Mouse (Mus musculus): ENCODE measurements around the gene Cetn4. TPM values are rescaled to one million over a fixed set of nuclear protein-coding genes. Genes with fewer than 3 reads are reported as not detected.
A peak's percentile ranks its signal among the peaks of the same experiment; 100 is the strongest.

Gene Cetn4
- 2.2 and 2.4 TPM in 2 replicates for polyA plus RNA-seq (2014; fragmentation: Nextera tagmentation; extraction: Ambion mirVana)

DNA sequence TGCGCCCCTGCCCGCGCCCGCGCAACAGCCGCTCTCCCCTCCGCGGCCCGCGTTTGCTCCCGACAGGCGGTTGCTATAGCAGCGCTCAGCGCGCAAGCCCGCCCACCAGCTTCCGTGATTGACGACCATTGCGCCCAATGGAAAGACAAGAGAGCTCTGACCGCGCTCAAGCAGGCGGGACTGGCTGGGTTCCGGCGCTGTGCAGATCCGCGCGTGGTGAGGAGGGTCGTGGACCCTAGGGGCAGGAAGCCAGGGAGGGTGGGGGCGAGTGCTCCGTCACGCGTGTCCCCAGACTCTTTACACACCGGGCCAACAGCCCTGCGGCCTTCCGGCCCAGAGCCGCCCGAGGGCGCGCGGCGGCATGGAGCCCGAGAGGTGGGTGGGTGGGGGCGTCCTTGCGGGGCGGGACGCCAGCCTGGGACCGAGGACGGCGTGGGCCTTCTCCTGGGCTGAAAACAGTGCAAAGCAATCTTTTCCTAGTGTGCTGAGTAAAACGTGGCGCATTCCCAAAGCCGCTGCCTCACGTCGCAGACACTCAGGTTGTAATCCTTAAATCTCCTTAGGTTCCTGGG lies at the start of gene Cetn4, which contains the start of gene Bbs12:
Cetn4 (minus strand) TSS at position 339 of the 572 bp plus-strand sequence.
Bbs12 (plus strand) TSS at position 185 of the 572 bp plus-strand sequence.
- no peaks in the 10 kb centered on the region for H3K36me3 ChIP-seq (ENCODE audit: control insufficient read depth, insufficient read depth, low read length)
- H3K4me3 ChIP-seq (ENCODE audit: low read depth, low read length): peak within 1 kb of the TSS; percentile 79
- under 1% methylated on average over 54 of the region's 54 CpGs for WGBS
- peaks cover 15% of the 10 kb centered on the region for H3K4me1 ChIP-seq (replicated peaks; ENCODE audit: control insufficient read depth, insufficient read depth, low read length)
- peak within 1 kb of the TSS; percentile 87 for H3K9ac ChIP-seq (ENCODE audit: low read depth, low read length)
- H3K9me3 ChIP-seq (ENCODE audit: control insufficient read depth, low read length): no peaks in the 10 kb centered on the region
- H3K4me2 ChIP-seq: peak within 1 kb of the TSS; percentile 89
- DNase-seq (ENCODE audit: low spot score) (peak; percentile 95), ATAC-seq (replicated peaks; ENCODE audit: low FRiP score) (peak; percentile 100)
- H3K27ac ChIP-seq (ENCODE audit: low read depth, low read length): peak within 1 kb of the TSS; percentile 72
- H3K27me3 ChIP-seq (replicated peaks; ENCODE audit: control insufficient read depth, insufficient read depth, low read length): no peaks in the 10 kb centered on the region

DNA sequence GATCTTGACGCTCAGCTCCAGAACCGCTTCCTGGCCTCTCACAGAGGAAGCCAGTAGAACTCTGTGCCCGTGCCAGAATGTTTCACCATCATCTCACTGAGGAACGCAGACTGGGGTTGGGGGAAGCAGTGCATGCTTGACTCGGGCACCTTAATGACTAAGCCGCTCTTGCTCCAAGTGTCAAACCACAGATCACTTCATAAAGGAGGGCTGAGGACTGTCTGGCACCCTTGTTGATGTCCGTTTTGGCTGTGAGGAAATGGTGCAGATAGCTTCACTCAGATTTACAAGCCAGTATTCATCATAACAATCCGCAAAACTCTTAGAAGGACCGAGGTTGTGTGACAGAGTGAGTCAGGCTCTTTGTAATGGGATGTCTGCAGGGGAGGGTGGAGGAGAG lies 48.2 kb upstream of the Cetn4 start:
- no peak overlapping the region for H3K9ac ChIP-seq (ENCODE audit: low read depth, low read length)
- no peaks in the 10 kb centered on the region for H3K36me3 ChIP-seq (ENCODE audit: control insufficient read depth, insufficient read depth, low read length)
- DNase-seq (ENCODE audit: low spot score) (no peak), ATAC-seq (replicated peaks; ENCODE audit: low FRiP score) (no peak)
- no peaks in the 10 kb centered on the region for H3K27me3 ChIP-seq (replicated peaks; ENCODE audit: control insufficient read depth, insufficient read depth, low read length)
- H3K4me1 ChIP-seq (replicated peaks; ENCODE audit: control insufficient read depth, insufficient read depth, low read length): no peaks in the 10 kb centered on the region
- H3K9me3 ChIP-seq (ENCODE audit: control insufficient read depth, low read length): no peaks in the 10 kb centered on the region
- H3K27ac ChIP-seq (ENCODE audit: low read depth, low read length): no peak overlapping the region
- no peak overlapping the region for H3K4me3 ChIP-seq (ENCODE audit: low read depth, low read length)
- 65% methylated on average over 9 of the region's 9 CpGs for WGBS
- no peak overlapping the region for H3K4me2 ChIP-seq

DNA sequence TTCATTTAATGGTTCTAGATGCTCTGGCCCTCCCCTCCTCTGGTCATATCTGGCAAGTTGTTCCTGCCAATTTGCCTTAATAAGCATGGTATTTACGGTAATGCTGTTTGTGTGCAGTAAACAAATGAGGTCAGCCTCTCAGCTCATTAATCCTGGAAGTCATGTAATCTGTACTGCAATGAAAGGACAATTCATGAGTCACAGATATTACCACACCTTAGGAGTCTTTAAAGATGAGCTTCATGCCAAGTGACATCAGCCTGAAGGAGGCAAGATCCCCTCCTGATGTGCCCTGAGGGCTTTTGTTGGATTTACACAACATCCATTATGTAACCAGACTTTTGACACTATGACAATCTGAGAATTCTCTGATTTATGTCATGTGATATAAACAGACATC lies 42.2 kb upstream of the Cetn4 start:
- Histone ChIP-seq H3K4me1 (replicated peaks; ENCODE audit: control insufficient read depth, insufficient read depth, low read length) (peaks cover 4% of the 10 kb centered on the region; the same call in 1 of the 2 replicates), H3K9me3 (ENCODE audit: control insufficient read depth, low read length) (no peaks in the 10 kb centered on the region), H3K9ac (ENCODE audit: low read depth, low read length) (no peak overlapping the region), H3K4me2 (no peak overlapping the region), H3K4me3 (ENCODE audit: low read depth, low read length) (no peak overlapping the region), H3K27ac (ENCODE audit: low read depth, low read length) (no peak overlapping the region), H3K27me3 (replicated peaks; ENCODE audit: control insufficient read depth, insufficient read depth, low read length) (peaks cover 1% of the 10 kb centered on the region), H3K36me3 (ENCODE audit: control insufficient read depth, insufficient read depth, low read length) (no peaks in the 10 kb centered on the region)
- DNase-seq (ENCODE audit: low spot score) (no peak), ATAC-seq (replicated peaks; ENCODE audit: low FRiP score) (no peak)
- 86% methylated on average over 1 of the region's 1 CpGs for WGBS

DNA sequence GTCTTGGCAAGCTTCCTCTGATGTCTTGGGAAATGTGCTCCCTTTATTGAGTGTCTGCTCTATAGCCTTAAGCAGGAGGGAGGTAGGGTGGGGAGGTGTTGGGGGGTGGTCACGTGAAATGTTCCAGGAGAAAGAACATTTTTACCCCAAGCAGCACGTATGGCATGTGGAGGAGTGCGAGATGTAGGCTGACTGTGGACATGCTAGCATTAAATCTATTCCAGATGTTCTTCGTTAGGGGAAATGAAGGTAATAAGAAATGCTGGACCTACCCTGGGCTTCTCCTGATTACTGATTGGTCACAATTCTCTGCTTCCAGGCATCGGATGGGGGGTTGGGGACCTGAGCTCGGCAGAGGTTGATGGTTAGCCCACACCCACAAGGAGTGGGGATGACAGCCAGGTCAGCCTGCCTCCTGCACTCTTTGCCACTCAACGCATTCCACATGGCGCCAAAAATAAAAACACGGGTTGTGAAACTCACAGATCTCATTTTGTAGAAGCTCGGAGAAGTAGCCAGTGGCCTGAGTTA lies 41.5 kb upstream of the Cetn4 start:
- no peak for ATAC-seq (replicated peaks; ENCODE audit: low FRiP score)
- H3K9ac ChIP-seq (ENCODE audit: low read depth, low read length): no peak overlapping the region
- no peaks in the 10 kb centered on the region for H3K9me3 ChIP-seq (ENCODE audit: control insufficient read depth, low read length)
- 78% methylated on average over 10 of the region's 10 CpGs for WGBS
- H3K4me3 ChIP-seq (ENCODE audit: low read depth, low read length): no peak overlapping the region
- H3K27ac ChIP-seq (ENCODE audit: low read depth, low read length): no peak overlapping the region
- no peak for DNase-seq (ENCODE audit: low spot score)
- H3K4me2 ChIP-seq: no peak overlapping the region
- peaks cover 9% of the 10 kb centered on the region for H3K27me3 ChIP-seq (replicated peaks; ENCODE audit: control insufficient read depth, insufficient read depth, low read length)
- peaks cover 9% of the 10 kb centered on the region for H3K4me1 ChIP-seq (replicated peaks; ENCODE audit: control insufficient read depth, insufficient read depth, low read length)
- H3K36me3 ChIP-seq (ENCODE audit: control insufficient read depth, insufficient read depth, low read length): no peaks in the 10 kb centered on the region

DNA sequence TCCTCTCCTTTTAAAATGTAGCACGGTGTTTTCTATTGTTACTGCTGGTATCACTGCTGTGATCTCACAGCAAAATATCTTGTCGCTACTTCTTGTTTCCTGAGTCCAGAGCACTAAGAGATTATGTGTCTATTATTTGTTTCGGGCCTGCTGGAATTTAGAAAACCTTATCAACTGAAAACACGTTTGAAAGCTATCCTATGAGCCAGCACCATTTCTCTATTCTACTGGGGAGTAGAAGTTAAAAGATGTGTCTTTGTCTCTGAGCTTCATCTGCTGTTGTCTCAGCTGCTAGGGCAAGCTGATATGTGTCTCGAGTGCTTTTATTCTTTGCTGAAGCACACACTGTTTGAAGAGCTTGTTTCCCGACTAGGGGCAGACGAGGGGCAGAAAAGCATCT lies 37.9 kb upstream of the Cetn4 start:
- DNase-seq (ENCODE audit: low spot score) (no peak), ATAC-seq (replicated peaks; ENCODE audit: low FRiP score) (peak; percentile 78)

DNA sequence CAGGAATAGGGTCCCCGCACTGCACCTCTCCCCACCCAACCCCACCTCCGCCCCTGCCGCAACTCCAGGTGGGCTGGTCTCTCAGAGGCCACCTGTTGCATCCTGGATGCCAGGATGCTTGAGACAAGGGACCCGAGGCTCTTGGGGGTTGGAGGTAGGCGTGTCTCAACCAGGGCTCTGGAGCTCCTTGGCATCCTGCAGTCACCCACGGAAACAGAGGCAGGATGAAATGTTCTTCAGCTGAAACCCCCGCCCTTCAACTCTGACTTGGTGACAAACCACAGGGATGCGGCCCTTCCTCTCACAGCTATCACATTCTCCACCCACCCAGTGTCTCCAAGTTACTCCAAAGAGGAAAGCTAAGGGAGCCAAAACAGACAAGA lies 36.6 kb upstream of the Cetn4 start:
- H3K27me3 ChIP-seq (replicated peaks; ENCODE audit: control insufficient read depth, insufficient read depth, low read length): peaks cover 41% of the 10 kb centered on the region
- DNase-seq (ENCODE audit: low spot score) (no peak), ATAC-seq (replicated peaks; ENCODE audit: low FRiP score) (no peak)

More for the DNA sequence above, 37.9 kb upstream of the Cetn4 start:
- H3K27me3 ChIP-seq (replicated peaks; ENCODE audit: control insufficient read depth, insufficient read depth, low read length): peaks cover 39% of the 10 kb centered on the region
- no peaks in the 10 kb centered on the region for H3K36me3 ChIP-seq (ENCODE audit: control insufficient read depth, insufficient read depth, low read length)
- H3K4me3 ChIP-seq (ENCODE audit: low read depth, low read length): no peak overlapping the region
- 26% methylated on average over 7 of the region's 7 CpGs for WGBS
- no peak overlapping the region for H3K9ac ChIP-seq (ENCODE audit: low read depth, low read length)
- H3K4me2 ChIP-seq: peak overlapping the region; percentile 1; the same call in 1 of the 2 replicates
- H3K27ac ChIP-seq (ENCODE audit: low read depth, low read length): no peak overlapping the region
- peaks cover 9% of the 10 kb centered on the region for H3K4me1 ChIP-seq (replicated peaks; ENCODE audit: control insufficient read depth, insufficient read depth, low read length)
- no peaks in the 10 kb centered on the region for H3K9me3 ChIP-seq (ENCODE audit: control insufficient read depth, low read length)

DNA sequence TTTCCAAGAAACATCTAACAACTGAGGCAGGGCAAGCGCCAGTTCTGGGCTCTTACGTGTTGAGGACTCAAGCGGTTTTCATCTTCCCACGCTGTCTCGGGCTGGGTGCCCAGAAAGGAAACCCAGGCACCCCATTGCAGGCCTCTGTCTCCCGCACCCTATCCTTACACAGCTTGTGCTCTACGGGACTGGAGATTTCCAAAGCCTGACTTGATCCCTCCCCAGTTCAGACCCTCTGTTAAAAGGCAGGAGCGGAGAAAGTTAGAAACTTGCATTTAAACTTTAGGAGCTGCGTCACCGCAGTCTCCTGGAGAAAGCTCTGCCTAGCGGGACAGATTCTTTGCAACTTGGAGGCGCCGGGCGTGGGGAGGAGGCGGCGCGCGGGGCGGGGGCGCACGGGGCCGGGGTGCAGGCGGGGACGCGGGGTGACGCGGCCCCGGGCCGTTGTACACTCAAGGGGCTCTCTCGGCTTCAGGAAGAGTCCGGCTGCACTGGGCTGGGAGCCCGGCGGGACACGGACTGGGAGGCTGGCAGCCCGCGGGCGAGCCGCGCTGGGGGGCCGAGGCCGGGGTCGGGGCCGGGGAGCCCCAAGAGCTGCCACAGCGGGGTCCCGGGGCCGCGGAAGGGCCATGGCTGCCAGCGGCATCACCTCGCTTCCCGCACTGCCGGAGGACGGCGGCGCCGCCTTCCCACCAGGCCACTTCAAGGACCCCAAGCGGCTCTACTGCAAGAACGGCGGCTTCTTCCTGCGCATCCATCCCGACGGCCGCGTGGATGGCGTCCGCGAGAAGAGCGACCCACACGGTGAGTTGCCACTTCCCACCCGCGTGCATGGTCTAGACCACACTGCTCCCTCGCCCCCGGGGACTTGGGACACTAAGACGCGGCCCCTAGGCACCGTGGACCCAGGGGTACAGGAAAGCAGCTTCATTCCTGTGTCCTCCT lies 36.0 kb upstream of the Cetn4 start, which contains the start of gene Fgf2:
Fgf2 (plus strand) TSS at position 126 of the 945 bp plus-strand sequence.
- no peak within 1 kb of the TSS for H3K27ac ChIP-seq (ENCODE audit: low read depth, low read length)
- H3K9ac ChIP-seq (ENCODE audit: low read depth, low read length): peak within 1 kb of the TSS; percentile 53
- ATAC-seq (replicated peaks; ENCODE audit: low FRiP score) (peak; percentile 29; the same call in 1 of the 2 replicates), DNase-seq (ENCODE audit: low spot score) (peak; percentile 43)
- H3K36me3 ChIP-seq (ENCODE audit: control insufficient read depth, insufficient read depth, low read length): no peaks in the 10 kb centered on the region
- peaks cover 9% of the 10 kb centered on the region for H3K4me1 ChIP-seq (replicated peaks; ENCODE audit: control insufficient read depth, insufficient read depth, low read length)
- H3K4me2 ChIP-seq: peak within 1 kb of the TSS; percentile 99
- WGBS: 1% methylated on average over 73 of the region's 75 CpGs
- no peaks in the 10 kb centered on the region for H3K9me3 ChIP-seq (ENCODE audit: control insufficient read depth, low read length)
- H3K4me3 ChIP-seq (ENCODE audit: low read depth, low read length): peak within 1 kb of the TSS; percentile 66
- H3K27me3 ChIP-seq (replicated peaks; ENCODE audit: control insufficient read depth, insufficient read depth, low read length): peaks cover 41% of the 10 kb centered on the region

More for the DNA sequence above, 36.6 kb upstream of the Cetn4 start:
- H3K4me2 ChIP-seq: peak overlapping the region; percentile 99
- H3K4me1 ChIP-seq (replicated peaks; ENCODE audit: control insufficient read depth, insufficient read depth, low read length): peaks cover 9% of the 10 kb centered on the region
- peak overlapping the region; percentile 66 for H3K4me3 ChIP-seq (ENCODE audit: low read depth, low read length)
- H3K9ac ChIP-seq (ENCODE audit: low read depth, low read length): peak overlapping the region; percentile 53; the same call in 1 of the 2 replicates
- no peaks in the 10 kb centered on the region for H3K36me3 ChIP-seq (ENCODE audit: control insufficient read depth, insufficient read depth, low read length)
- H3K27ac ChIP-seq (ENCODE audit: low read depth, low read length): no peak overlapping the region
- WGBS: 11% methylated on average over 8 of the region's 8 CpGs
- no peaks in the 10 kb centered on the region for H3K9me3 ChIP-seq (ENCODE audit: control insufficient read depth, low read length)

DNA sequence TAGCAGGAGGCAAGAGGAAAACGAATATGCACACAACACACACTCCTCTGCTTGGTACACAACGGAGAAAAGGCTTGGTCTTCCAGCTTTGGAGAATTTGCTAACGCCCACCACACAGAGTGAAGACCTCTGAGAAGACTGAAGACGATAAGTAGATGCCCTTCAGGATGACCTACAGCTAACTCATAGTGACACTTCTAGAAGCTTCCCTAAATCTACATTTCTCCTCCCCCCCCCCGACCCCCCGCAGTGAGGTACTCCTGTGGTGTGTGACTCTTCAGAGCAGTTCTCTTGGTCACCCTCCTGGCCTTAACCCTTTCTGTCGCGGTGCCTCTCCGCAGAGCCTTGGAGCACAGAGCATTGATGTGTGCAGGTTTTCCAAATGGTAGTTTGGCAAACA lies 35.2 kb upstream of the Cetn4 start:
- peaks cover 46% of the 10 kb centered on the region for H3K27me3 ChIP-seq (replicated peaks; ENCODE audit: control insufficient read depth, insufficient read depth, low read length)
- DNase-seq (ENCODE audit: low spot score) (no peak), ATAC-seq (replicated peaks; ENCODE audit: low FRiP score) (no peak)
- no peaks in the 10 kb centered on the region for H3K9me3 ChIP-seq (ENCODE audit: control insufficient read depth, low read length)
- H3K4me1 ChIP-seq (replicated peaks; ENCODE audit: control insufficient read depth, insufficient read depth, low read length): peaks cover 9% of the 10 kb centered on the region
- no peak overlapping the region for H3K27ac ChIP-seq (ENCODE audit: low read depth, low read length)
- no peak overlapping the region for H3K9ac ChIP-seq (ENCODE audit: low read depth, low read length)
- WGBS: 30% methylated on average over 9 of the region's 9 CpGs
- H3K4me3 ChIP-seq (ENCODE audit: low read depth, low read length): no peak overlapping the region; the same call in 1 of the 2 replicates
- peak overlapping the region; percentile 99 for H3K4me2 ChIP-seq
- H3K36me3 ChIP-seq (ENCODE audit: control insufficient read depth, insufficient read depth, low read length): no peaks in the 10 kb centered on the region
